ENCODE assay signal across 8 mouse cellular contexts in the genomic region with DNA sequence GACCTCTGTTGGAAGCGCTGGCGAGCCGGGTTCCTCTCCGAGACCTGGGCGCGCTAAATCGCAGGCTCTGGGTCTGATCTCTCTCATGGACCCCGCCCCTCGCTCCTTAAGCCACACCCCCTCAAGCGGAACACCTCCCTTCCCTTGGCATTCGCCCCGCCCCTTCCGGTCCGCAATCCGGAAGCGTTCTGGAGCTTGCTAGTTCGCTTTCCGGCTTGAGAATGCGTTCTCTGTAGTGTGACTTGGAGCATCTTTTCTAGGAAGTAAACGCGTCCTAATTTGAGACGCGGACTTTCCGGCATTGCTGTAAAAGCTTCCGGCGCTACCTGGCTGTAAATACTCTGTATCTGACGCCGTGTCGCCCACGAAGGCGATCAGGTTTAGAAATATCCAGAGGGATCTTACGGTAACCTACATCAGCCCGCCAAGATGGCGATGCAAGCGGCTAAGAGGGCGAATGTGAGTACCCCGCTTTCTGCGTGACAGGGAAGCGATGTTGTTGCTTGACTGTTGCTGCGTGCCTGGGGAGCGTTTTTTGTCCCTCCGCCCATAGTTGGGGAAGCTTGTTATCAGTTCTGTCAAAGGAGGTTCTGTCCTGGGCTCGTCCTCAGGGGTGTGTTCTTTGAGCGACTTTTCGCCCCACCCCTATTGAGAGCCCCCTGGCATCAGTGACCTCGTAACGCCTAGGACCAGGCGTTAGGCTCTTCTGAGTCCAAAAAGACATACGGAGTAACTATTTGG. TPM values are rescaled to one million over a fixed set of nuclear protein-coding genes. Genes with fewer than 3 reads are reported as not detected.
DNase-seq lines count a peak whose midpoint lies in the region; ATAC-seq and TF ChIP-seq lines count a peak whose summit lies in the region.

A gene (plus strand): TSS at position 184 of the 741 bp plus-strand sequence.

- peak; percentile 18; the same call in 1 of the 2 replicates for TF ChIP-seq EP300 in lung, postnatal 0 days (IDR thresholded peaks at IDR 0.05)

- TF ChIP-seq CTCF in lung, postnatal 0 days (IDR thresholded peaks at IDR 0.05): no peak

- H3K36me3 ChIP-seq in hindbrain, embryonic 10.5 days: peaks cover 26% of the 10 kb centered on the region
- peaks cover 9% of the 10 kb centered on the region for H3K36me3 ChIP-seq in lung, postnatal 0 days (ENCODE audit: insufficient read depth, low read length)

- no peaks in the 10 kb centered on the region for H3K27me3 ChIP-seq in hindbrain, embryonic 10.5 days (ENCODE audit: insufficient read depth, poor library complexity, severe bottlenecking)
- no peaks in the 10 kb centered on the region for H3K27me3 ChIP-seq in lung, postnatal 0 days (replicated peaks; ENCODE audit: insufficient read depth, low read length)

- peak within 1 kb of the TSS; percentile 86 for H3K4me3 ChIP-seq in hindbrain, embryonic 10.5 days
- H3K4me3 ChIP-seq in lung, postnatal 0 days (ENCODE audit: low read depth, low read length): peak within 1 kb of the TSS; percentile 87

- H3K9me3 ChIP-seq in hindbrain, embryonic 10.5 days: no peaks in the 10 kb centered on the region
- H3K9me3 ChIP-seq in lung, postnatal 0 days (ENCODE audit: low read length): no peaks in the 10 kb centered on the region

- H3K4me2 ChIP-seq in lung, postnatal 0 days (replicated peaks; ENCODE audit: low read depth, low read length): peak within 1 kb of the TSS; percentile 80

- peak within 1 kb of the TSS; percentile 90 for H3K27ac ChIP-seq in hindbrain, embryonic 10.5 days
- H3K27ac ChIP-seq in lung, postnatal 0 days (ENCODE audit: low read length): peak within 1 kb of the TSS; percentile 91

- peak; percentile 96 for ATAC-seq in frontal cortex, adult (ENCODE audit: low TSS enrichment)
- peak; percentile 98 for ATAC-seq in lung, postnatal 0 days

- H3K4me1 ChIP-seq in hindbrain, embryonic 10.5 days (replicated peaks): peaks cover 19% of the 10 kb centered on the region
- no peaks in the 10 kb centered on the region for H3K4me1 ChIP-seq in lung, postnatal 0 days (ENCODE audit: insufficient read depth, low read depth, low read length)

- peak within 1 kb of the TSS; percentile 67 for H3K9ac ChIP-seq in lung, postnatal 0 days (replicated peaks; ENCODE audit: low read depth)

- peak; percentile 98 for DNase-seq in MN1 (ENCODE audit: low spot score)
- peak; percentile 99 for DNase-seq in cerebellum, adult 9-10 months
- peak; percentile 99 for DNase-seq in hindbrain, embryonic 10.5 days (ENCODE audit: low spot score)
- peak; percentile 97 for DNase-seq in layer of hippocampus, adult 9-11 months
- peak; percentile 99 for DNase-seq in lung, postnatal 0 days (ENCODE audit: low spot score)
- peak; percentile 96 for DNase-seq in ovary, postnatal 14 days (ENCODE audit: low spot score)
- peak; percentile 100 for DNase-seq in thymus, postnatal 14 days

- WGBS in hindbrain, embryonic 10.5 days: under 1% methylated on average over 49 of the region's 49 CpGs
- under 1% methylated on average over 49 of the region's 49 CpGs for WGBS in lung, postnatal 0 days

RNA-seq across cellular contexts. Expression of the gene that starts here (rescaled TPM):
- 314 and 329 TPM in 2 replicates for polyA plus RNA-seq in hindbrain, embryonic 10.5 days (2016; fragmentation: Nextera tagmentation; extraction: Ambion mirVana)
- 183 and 204 TPM in 2 replicates for polyA plus RNA-seq in lung, postnatal 0 days (2015; fragmentation: Nextera tagmentation; extraction: Ambion mirVana)

Comparison
In these comparisons a context has a peak if more than half of its experiments do, and no peak if none do; other contexts are left out.
1. Peak in every context shown above with its lines: DNase-seq, ATAC-seq, H3K4me3 ChIP-seq and H3K27ac ChIP-seq.